Mouse (Mus musculus): ENCODE results near the gene Cobll1. TPM values are rescaled to one million over a fixed set of nuclear protein-coding genes. Genes with fewer than 3 reads are reported as not detected.
A peak's percentile ranks its signal among the peaks of the same experiment; 100 is the strongest.

The Cobll1 gene
- total RNA-seq, 1 experiment = 2.2 TPM

GRCm38 (mm10) chr2:65121435-65121834 lies 117.8 kb downstream of the Cobll1 start:
- in situ Hi-C loops (cut with MboI; ENCODE audit: low sequenced_read_pairs in 2 of 2, unreplicated experiment in 2 of 2) = no loop called here
- Histone ChIP-seq H3K4me1 (ENCODE audit: control insufficient read depth in 2 of 2, insufficient read depth in 2 of 2, low read length in 2 of 2, poor library complexity in 1 of 2) (no peaks in the 10 kb centered on the region), H3K4me3 (ENCODE audit: insufficient read depth in 1 of 2, low read depth in 1 of 2, low read length in 2 of 2, poor library complexity in 1 of 2, severe bottlenecking in 1 of 2) (no peak overlapping the region), H3K36me3 (ENCODE audit: control insufficient read depth, insufficient read depth, low read length, poor library complexity, severe bottlenecking) (no peaks in the 10 kb centered on the region), H3K9me3 (ENCODE audit: control insufficient read depth, insufficient read depth, low read depth, low read length) (no peaks in the 10 kb centered on the region), H3K27ac (ENCODE audit: insufficient read depth, low read depth, low read length, poor library complexity, severe bottlenecking) (no peak overlapping the region), H3K9ac (ENCODE audit: insufficient read depth, low read depth, low read length, poor library complexity, severe bottlenecking) (no peak overlapping the region)
- peak; percentile 11 for DNase-seq (ENCODE audit: low read depth, low spot score)
- TF ChIP-seq ZC3H11A (IDR thresholded peaks at IDR 0.05; ENCODE audit: borderline replicate concordance, low read depth, low read length) (peak; percentile 22; the same call in 1 of the 2 replicates), ZNF384 (IDR thresholded peaks at IDR 0.05; ENCODE audit: low read depth, low read length) (no peak), HCFC1 (IDR thresholded peaks at IDR 0.05; ENCODE audit: borderline replicate concordance, insufficient read depth, low read length) (no peak), MAFK (IDR thresholded peaks at IDR 0.05; ENCODE audit: insufficient read depth, low read depth, low read length) (no peak), CHD2 (IDR thresholded peaks at IDR 0.05; ENCODE audit: low read depth, low read length) (no peak)

DNA sequence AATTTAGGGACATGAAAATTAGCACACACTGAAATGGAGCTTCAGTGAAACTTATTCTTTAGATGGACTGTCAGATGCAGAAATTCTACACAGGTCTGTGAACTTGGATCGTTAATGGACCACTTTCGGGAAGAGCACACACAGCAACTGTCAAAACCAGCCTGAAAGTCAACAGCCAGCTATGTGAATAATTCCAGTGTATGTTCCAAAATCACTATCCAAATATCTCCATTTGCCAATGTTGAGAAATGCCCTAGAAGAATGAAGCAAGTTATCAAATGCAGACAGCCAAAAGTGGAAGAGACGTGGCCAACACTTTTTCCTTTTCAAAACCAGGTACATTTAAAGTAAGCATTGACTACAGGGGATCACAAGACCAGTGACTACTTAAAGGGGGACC lies 118.2 kb downstream of the Cobll1 start:
- no peaks in the 10 kb centered on the region for H3K36me3 ChIP-seq (ENCODE audit: control insufficient read depth, insufficient read depth, low read length, poor library complexity, severe bottlenecking)
- DNase-seq (ENCODE audit: low read depth, low spot score) = no peak
- in situ Hi-C loops (cut with MboI; ENCODE audit: low sequenced_read_pairs in 2 of 2, unreplicated experiment in 2 of 2) = no loop called here
- no peak overlapping the region for H3K4me3 ChIP-seq (ENCODE audit: insufficient read depth in 1 of 2, low read depth in 1 of 2, low read length in 2 of 2, poor library complexity in 1 of 2, severe bottlenecking in 1 of 2)
- no peak overlapping the region for H3K27ac ChIP-seq (ENCODE audit: insufficient read depth, low read depth, low read length, poor library complexity, severe bottlenecking)
- no peaks in the 10 kb centered on the region for H3K9me3 ChIP-seq (ENCODE audit: control insufficient read depth, insufficient read depth, low read depth, low read length)
- H3K9ac ChIP-seq (ENCODE audit: insufficient read depth, low read depth, low read length, poor library complexity, severe bottlenecking) = no peak overlapping the region
- H3K4me1 ChIP-seq (ENCODE audit: control insufficient read depth in 2 of 2, insufficient read depth in 2 of 2, low read length in 2 of 2, poor library complexity in 1 of 2) = no peaks in the 10 kb centered on the region
- TF ChIP-seq ZNF384 (IDR thresholded peaks at IDR 0.05; ENCODE audit: low read depth, low read length) = no peak
- no peak for TF ChIP-seq ZC3H11A (IDR thresholded peaks at IDR 0.05; ENCODE audit: borderline replicate concordance, low read depth, low read length)
- no peak for TF ChIP-seq MAFK (IDR thresholded peaks at IDR 0.05; ENCODE audit: insufficient read depth, low read depth, low read length)
- no peak for TF ChIP-seq CHD2 (IDR thresholded peaks at IDR 0.05; ENCODE audit: low read depth, low read length)
- TF ChIP-seq HCFC1 (IDR thresholded peaks at IDR 0.05; ENCODE audit: borderline replicate concordance, insufficient read depth, low read length) = no peak

- no peak overlapping the region for H3K4me3 ChIP-seq (ENCODE audit: insufficient read depth in 1 of 2, low read depth in 1 of 2, low read length in 2 of 2, poor library complexity in 1 of 2, severe bottlenecking in 1 of 2)
- TF ChIP-seq HCFC1 (IDR thresholded peaks at IDR 0.05; ENCODE audit: borderline replicate concordance, insufficient read depth, low read length) = no peak
- no peak for TF ChIP-seq ZC3H11A (IDR thresholded peaks at IDR 0.05; ENCODE audit: borderline replicate concordance, low read depth, low read length)
- no peak for TF ChIP-seq CHD2 (IDR thresholded peaks at IDR 0.05; ENCODE audit: low read depth, low read length)
- TF ChIP-seq MAFK (IDR thresholded peaks at IDR 0.05; ENCODE audit: insufficient read depth, low read depth, low read length) = no peak
- TF ChIP-seq ZNF384 (IDR thresholded peaks at IDR 0.05; ENCODE audit: low read depth, low read length) = no peak
- in situ Hi-C loops (cut with MboI; ENCODE audit: low sequenced_read_pairs in 2 of 2, unreplicated experiment in 2 of 2) = no loop called here
- H3K9ac ChIP-seq (ENCODE audit: insufficient read depth, low read depth, low read length, poor library complexity, severe bottlenecking) = no peak overlapping the region
- no peak for DNase-seq (ENCODE audit: low read depth, low spot score)
- no peaks in the 10 kb centered on the region for H3K36me3 ChIP-seq (ENCODE audit: control insufficient read depth, insufficient read depth, low read length, poor library complexity, severe bottlenecking)
- H3K9me3 ChIP-seq (ENCODE audit: control insufficient read depth, insufficient read depth, low read depth, low read length) = no peaks in the 10 kb centered on the region
- H3K4me1 ChIP-seq (ENCODE audit: control insufficient read depth in 2 of 2, insufficient read depth in 2 of 2, low read length in 2 of 2, poor library complexity in 1 of 2) = no peaks in the 10 kb centered on the region
- H3K27ac ChIP-seq (ENCODE audit: insufficient read depth, low read depth, low read length, poor library complexity, severe bottlenecking) = no peak overlapping the region
Observed at GRCm38 (mm10) chr2:65120112-65120511, 119.1 kb downstream of the Cobll1 start.

DNA sequence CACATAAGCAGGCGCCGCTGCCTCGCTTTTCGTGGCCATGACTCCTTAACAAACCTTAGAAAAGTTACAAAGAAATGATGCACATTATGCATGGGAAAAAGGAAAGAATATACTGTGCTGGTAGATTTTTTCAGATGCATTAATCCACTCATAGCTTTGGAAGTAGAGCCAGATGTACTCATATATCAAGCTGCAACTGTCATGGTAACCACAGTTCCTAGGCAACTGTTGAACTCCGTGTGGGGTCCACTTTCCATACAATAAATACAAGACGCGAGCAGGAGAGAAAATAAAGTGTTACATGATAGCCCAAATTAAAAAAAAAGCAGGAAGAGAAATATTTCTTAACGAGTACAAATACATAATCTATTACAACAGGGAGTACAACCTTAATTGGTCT lies 119.5 kb downstream of the Cobll1 start:
- DNase-seq (ENCODE audit: low read depth, low spot score) = no peak
- Histone ChIP-seq H3K4me3 (ENCODE audit: insufficient read depth in 1 of 2, low read depth in 1 of 2, low read length in 2 of 2, poor library complexity in 1 of 2, severe bottlenecking in 1 of 2) (no peak overlapping the region), H3K9me3 (ENCODE audit: control insufficient read depth, insufficient read depth, low read depth, low read length) (no peaks in the 10 kb centered on the region), H3K4me1 (ENCODE audit: control insufficient read depth in 2 of 2, insufficient read depth in 2 of 2, low read length in 2 of 2, poor library complexity in 1 of 2) (no peaks in the 10 kb centered on the region), H3K9ac (ENCODE audit: insufficient read depth, low read depth, low read length, poor library complexity, severe bottlenecking) (no peak overlapping the region), H3K27ac (ENCODE audit: insufficient read depth, low read depth, low read length, poor library complexity, severe bottlenecking) (no peak overlapping the region), H3K36me3 (ENCODE audit: control insufficient read depth, insufficient read depth, low read length, poor library complexity, severe bottlenecking) (no peaks in the 10 kb centered on the region)
- in situ Hi-C loops (cut with MboI; ENCODE audit: low sequenced_read_pairs in 2 of 2, unreplicated experiment in 2 of 2) = no loop called here
- no peak for TF ChIP-seq ZC3H11A (IDR thresholded peaks at IDR 0.05; ENCODE audit: borderline replicate concordance, low read depth, low read length)
- no peak for TF ChIP-seq HCFC1 (IDR thresholded peaks at IDR 0.05; ENCODE audit: borderline replicate concordance, insufficient read depth, low read length)
- TF ChIP-seq ZNF384 (IDR thresholded peaks at IDR 0.05; ENCODE audit: low read depth, low read length) = no peak
- no peak for TF ChIP-seq MAFK (IDR thresholded peaks at IDR 0.05; ENCODE audit: insufficient read depth, low read depth, low read length)
- TF ChIP-seq CHD2 (IDR thresholded peaks at IDR 0.05; ENCODE audit: low read depth, low read length) = no peak

- H3K4me1 ChIP-seq (ENCODE audit: control insufficient read depth in 2 of 2, insufficient read depth in 2 of 2, low read length in 2 of 2, poor library complexity in 1 of 2) = no peaks in the 10 kb centered on the region
- in situ Hi-C loops (cut with MboI; ENCODE audit: low sequenced_read_pairs in 2 of 2, unreplicated experiment in 2 of 2) = no loop called here
- H3K27ac ChIP-seq (ENCODE audit: insufficient read depth, low read depth, low read length, poor library complexity, severe bottlenecking) = no peak overlapping the region
- H3K9ac ChIP-seq (ENCODE audit: insufficient read depth, low read depth, low read length, poor library complexity, severe bottlenecking) = no peak overlapping the region
- no peaks in the 10 kb centered on the region for H3K9me3 ChIP-seq (ENCODE audit: control insufficient read depth, insufficient read depth, low read depth, low read length)
- no peaks in the 10 kb centered on the region for H3K36me3 ChIP-seq (ENCODE audit: control insufficient read depth, insufficient read depth, low read length, poor library complexity, severe bottlenecking)
- DNase-seq (ENCODE audit: low read depth, low spot score) = no peak
- TF ChIP-seq HCFC1 (IDR thresholded peaks at IDR 0.05; ENCODE audit: borderline replicate concordance, insufficient read depth, low read length) (no peak), MAFK (IDR thresholded peaks at IDR 0.05; ENCODE audit: insufficient read depth, low read depth, low read length) (no peak), CHD2 (IDR thresholded peaks at IDR 0.05; ENCODE audit: low read depth, low read length) (no peak), ZNF384 (IDR thresholded peaks at IDR 0.05; ENCODE audit: low read depth, low read length) (no peak), ZC3H11A (IDR thresholded peaks at IDR 0.05; ENCODE audit: borderline replicate concordance, low read depth, low read length) (no peak)
- no peak overlapping the region for H3K4me3 ChIP-seq (ENCODE audit: insufficient read depth in 1 of 2, low read depth in 1 of 2, low read length in 2 of 2, poor library complexity in 1 of 2, severe bottlenecking in 1 of 2)
Observed at GRCm38 (mm10) chr2:65119076-65119475, 120.1 kb downstream of the Cobll1 start.

Measured in ES-E14 (cell line).